Mouse (Mus musculus) heart, adult 2 months (tissue): Measurements from ENCODE around the gene B4galt5. TPM values are rescaled to one million over a fixed set of nuclear protein-coding genes. Genes with fewer than 3 reads are reported as not detected.

Source experiments
- DNase-seq, 2 experiments: peaks; one replicate each; pipeline ENCODE4 v3.0.0; 2021
- H3K27ac ChIP-seq: fragments of 200-600 bp; 2 replicates; pipeline ENCODE4 v1.8.1; 2022
- H3K27me3 ChIP-seq: fragments of 200-500 bp; 2 replicates; pipeline ENCODE4 v1.6.1; 2012; ENCODE audit warnings: mild to moderate bottlenecking, low read length, inconsistent platforms, mixed read lengths; ENCODE audit not compliant: control insufficient read depth, insufficient read depth
- H3K36me3 ChIP-seq: fragments of 200-500 bp; 2 replicates; pipeline ENCODE4 v1.6.1; 2012; ENCODE audit warnings: low read length, inconsistent platforms; ENCODE audit not compliant: control insufficient read depth, insufficient read depth
- H3K4me1 ChIP-seq: fragments of 200-500 bp; 2 replicates; pipeline ENCODE4 v1.6.1; 2011; ENCODE audit warnings: low read length; ENCODE audit not compliant: control insufficient read depth, insufficient read depth
- H3K4me3 ChIP-seq: fragments of 200-600 bp; 2 replicates; pipeline ENCODE4 v1.8.1; 2022
- H3K79me2 ChIP-seq: fragments of 200-500 bp; replicated peaks from 2 replicates; pipeline ENCODE4 v1.6.1; 2012; ENCODE audit warnings: mild to moderate bottlenecking, inconsistent platforms, low read length, moderate library complexity, mixed read lengths; ENCODE audit not compliant: control insufficient read depth, insufficient read depth
- H3K9ac ChIP-seq: fragments of 200-500 bp; 2 replicates; pipeline ENCODE4 v1.6.1; 2012; ENCODE audit warnings: low read depth, mild to moderate bottlenecking, control low read depth, inconsistent platforms, low read length, mixed read lengths
- CTCF ChIP-seq: fragments of 200-600 bp; IDR thresholded peaks from 2 replicates; pipeline ENCODE4 v1.8.1; 2022; ENCODE audit warnings: antibody characterized with exemption, mild to moderate bottlenecking, moderate library complexity
- EP300 ChIP-seq: fragments of 200-500 bp; IDR thresholded peaks from 2 replicates; pipeline ENCODE4 v1.6.1; 2011; ENCODE audit warnings: low read depth, low read length, control low read depth; ENCODE audit not compliant: insufficient read depth
- POLR2A ChIP-seq: fragments of 200-500 bp; IDR thresholded peaks from 2 replicates; pipeline ENCODE4 v1.6.1; 2011; ENCODE audit warnings: mild to moderate bottlenecking, low read depth, low read length, control low read depth; ENCODE audit not compliant: insufficient read depth
- WGBS: fragments of 180-500 bp; shearing (Covaris S2); methylation state at CpG from one replicate; pipeline ENCODE4 v1.1.7; 2018; 5-methylcytosine and 5-hydroxymethylcytosine counted together
- intact Hi-C: fragments of 180-260 bp; cut with DNase I; formaldehyde crosslinking; loops from one replicate; pipeline ENCODE4 v1.15.1; 2025
- polyA plus RNA-seq: library from polyadenylated mRNA; depleted of rRNA; stranded (reverse); fragments of >200 nt; gene quantifications from 2 replicates; pipeline ENCODE4 v1.2.3, GENCODE M21; 2012
- total RNA-seq, 2 experiments: library from RNA; stranded (reverse); gene quantifications; 2 replicates each; pipeline ENCODE4 v1.2.3; 2021

B4galt5 gene
- total and polyA plus RNA-seq, 3 experiments, result 9.4 to 17.0 (median 14.1) TPM

DNA sequence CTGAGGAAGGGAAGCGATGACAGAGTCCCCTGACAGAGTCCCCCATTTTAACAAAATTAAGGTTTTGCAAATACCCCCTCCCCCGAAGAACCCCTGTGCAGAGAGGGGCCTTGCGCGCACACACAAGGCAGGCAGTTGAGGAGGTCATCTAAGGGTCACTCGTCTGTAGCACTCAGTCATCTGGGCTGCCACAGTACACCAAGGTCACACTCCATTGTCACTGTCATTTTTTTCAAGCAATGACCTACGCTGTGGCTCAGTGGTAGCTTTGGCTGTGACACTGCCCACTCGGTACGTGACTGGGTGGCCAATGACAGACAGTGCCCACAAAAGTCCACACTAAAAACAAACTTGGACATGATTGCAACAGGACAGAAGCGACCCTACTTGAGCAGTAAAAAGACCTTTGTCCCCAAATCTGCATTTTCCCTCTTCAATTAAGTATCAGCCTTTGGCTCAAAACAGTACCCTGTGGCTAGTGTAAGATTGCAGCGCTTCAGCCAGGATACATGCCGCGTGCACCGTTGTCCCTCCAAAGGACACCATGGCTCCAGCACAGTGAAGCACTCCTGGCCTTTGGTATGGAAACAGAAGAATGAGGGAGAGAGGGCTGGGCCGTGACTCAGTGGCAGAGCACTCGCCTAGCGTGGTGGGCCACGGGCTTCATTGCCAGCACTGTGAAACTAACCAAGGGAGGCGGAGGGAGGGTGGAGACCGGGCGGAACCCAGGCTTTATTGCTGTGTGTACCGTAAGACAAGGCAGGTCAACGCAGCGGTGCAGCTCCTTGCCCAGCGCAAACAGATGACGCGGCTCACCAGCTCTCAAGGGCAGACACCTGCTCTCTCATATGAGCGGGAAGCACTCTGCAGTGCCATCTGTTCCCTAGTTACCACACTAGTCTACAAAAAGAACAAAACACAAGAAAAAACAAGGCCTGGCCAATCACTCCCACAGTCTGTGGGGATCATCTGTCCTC is 50.0 kb downstream of the B4galt5 start:
- H3K4me1 ChIP-seq, result no peaks in the 10 kb centered on the region
- WGBS, result 92% methylated on average over 27 of the region's 27 CpGs
- H3K9ac ChIP-seq, result no peak overlapping the region
- H3K27me3 ChIP-seq, result no peaks in the 10 kb centered on the region
- DNase-seq, result peak in 1 of 2 experiments; percentile 15
- H3K79me2 ChIP-seq, result no peaks in the 10 kb centered on the region
- no peak overlapping the region for H3K4me3 ChIP-seq
- H3K36me3 ChIP-seq, result no peaks in the 10 kb centered on the region
- no peak overlapping the region for H3K27ac ChIP-seq
- TF ChIP-seq CTCF (no peak), POLR2A (no peak), EP300 (no peak)
- intact Hi-C loops, result no loop called here

DNA sequence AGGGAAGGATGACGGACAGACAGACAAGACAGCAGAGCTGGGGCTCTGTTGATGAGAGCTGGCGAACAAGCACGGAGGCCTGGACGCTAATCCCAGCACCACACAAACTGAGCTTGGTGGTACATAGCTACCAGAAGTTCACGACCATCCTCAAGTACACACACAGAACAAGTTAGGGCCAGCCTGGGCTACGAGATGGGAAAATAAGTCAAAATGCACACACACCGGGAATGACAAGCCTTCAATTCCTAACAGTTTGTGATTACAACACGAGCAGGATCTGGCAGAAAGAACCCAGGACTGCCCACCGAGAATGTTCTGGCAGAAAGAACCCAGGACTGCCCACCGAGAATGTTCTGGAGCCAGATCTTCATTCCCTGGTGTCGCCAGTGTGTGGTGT is 51.0 kb downstream of the B4galt5 start:
- WGBS, result 95% methylated on average over 11 of the region's 11 CpGs
- H3K27me3 ChIP-seq, result no peaks in the 10 kb centered on the region
- H3K4me1 ChIP-seq, result no peaks in the 10 kb centered on the region
- H3K27ac ChIP-seq, result no peak overlapping the region
- H3K79me2 ChIP-seq, result no peaks in the 10 kb centered on the region
- intact Hi-C loops, result no loop called here
- TF ChIP-seq EP300 (no peak), CTCF (no peak), POLR2A (no peak)
- DNase-seq, result no peak
- H3K4me3 ChIP-seq, result no peak overlapping the region
- no peak overlapping the region for H3K9ac ChIP-seq
- no peaks in the 10 kb centered on the region for H3K36me3 ChIP-seq

DNA sequence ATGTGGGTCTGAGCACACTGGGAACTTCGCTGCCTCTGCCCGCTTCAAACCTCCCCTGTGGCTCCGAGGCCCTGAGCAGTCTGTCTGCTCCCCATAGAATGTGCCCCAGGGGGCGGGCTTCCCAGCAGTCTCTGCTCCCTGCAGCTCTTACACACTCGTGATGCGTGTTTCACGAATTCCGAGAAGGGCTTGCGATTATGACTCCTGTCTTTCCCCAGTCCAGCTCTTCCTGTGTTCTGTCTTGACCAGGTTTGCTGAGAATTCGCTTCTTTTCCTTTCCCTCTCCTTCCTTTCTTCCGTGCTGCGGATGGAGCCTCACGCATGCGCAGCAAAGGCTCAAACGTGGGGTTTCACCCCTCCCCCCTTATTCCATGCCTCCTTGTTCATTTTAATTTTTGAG is 54.1 kb downstream of the B4galt5 start:
- TF ChIP-seq EP300 (no peak), CTCF (peak; percentile 11; the same call in 1 of the 2 replicates), POLR2A (no peak)
- H3K27me3 ChIP-seq, result no peaks in the 10 kb centered on the region
- H3K9ac ChIP-seq, result no peak overlapping the region
- no peak overlapping the region for H3K27ac ChIP-seq
- WGBS, result 64% methylated on average over 15 of the region's 15 CpGs
- H3K4me1 ChIP-seq, result no peaks in the 10 kb centered on the region
- intact Hi-C loops, result no loop called here
- no peaks in the 10 kb centered on the region for H3K79me2 ChIP-seq
- H3K36me3 ChIP-seq, result no peaks in the 10 kb centered on the region
- no peak overlapping the region for H3K4me3 ChIP-seq
- peak in 1 of 2 experiments; percentile 20 for DNase-seq

DNA sequence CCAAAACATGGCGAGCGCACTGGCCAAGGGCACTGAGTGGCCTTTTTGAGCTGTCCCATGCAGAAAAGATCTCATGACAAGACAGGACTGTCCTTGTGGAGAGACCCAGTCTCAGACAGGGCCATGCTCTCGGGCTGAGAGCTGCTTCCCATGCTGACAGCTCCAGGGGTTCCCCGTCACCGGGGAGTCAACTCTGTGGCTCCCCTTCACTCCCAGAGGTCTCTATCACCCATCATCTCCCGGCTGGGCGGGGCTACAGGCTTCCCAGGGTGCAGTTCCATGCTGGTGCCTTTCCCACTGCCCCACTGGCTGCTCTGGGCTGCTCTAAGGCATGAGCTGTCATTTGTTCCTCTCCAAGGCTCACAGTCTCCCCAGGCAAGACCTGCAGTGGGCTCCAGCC is 54.8 kb downstream of the B4galt5 start:
- DNase-seq, result peak in 1 of 2 experiments; percentile 17
- intact Hi-C loops, result no loop called here
- Histone ChIP-seq H3K4me3 (no peak overlapping the region), H3K79me2 (no peaks in the 10 kb centered on the region), H3K27me3 (no peaks in the 10 kb centered on the region), H3K36me3 (no peaks in the 10 kb centered on the region), H3K27ac (no peak overlapping the region), H3K9ac (no peak overlapping the region), H3K4me1 (no peaks in the 10 kb centered on the region)
- TF ChIP-seq EP300, result no peak
- TF ChIP-seq POLR2A, result no peak
- TF ChIP-seq CTCF, result no peak
- WGBS, result 77% methylated on average over 7 of the region's 7 CpGs

DNA sequence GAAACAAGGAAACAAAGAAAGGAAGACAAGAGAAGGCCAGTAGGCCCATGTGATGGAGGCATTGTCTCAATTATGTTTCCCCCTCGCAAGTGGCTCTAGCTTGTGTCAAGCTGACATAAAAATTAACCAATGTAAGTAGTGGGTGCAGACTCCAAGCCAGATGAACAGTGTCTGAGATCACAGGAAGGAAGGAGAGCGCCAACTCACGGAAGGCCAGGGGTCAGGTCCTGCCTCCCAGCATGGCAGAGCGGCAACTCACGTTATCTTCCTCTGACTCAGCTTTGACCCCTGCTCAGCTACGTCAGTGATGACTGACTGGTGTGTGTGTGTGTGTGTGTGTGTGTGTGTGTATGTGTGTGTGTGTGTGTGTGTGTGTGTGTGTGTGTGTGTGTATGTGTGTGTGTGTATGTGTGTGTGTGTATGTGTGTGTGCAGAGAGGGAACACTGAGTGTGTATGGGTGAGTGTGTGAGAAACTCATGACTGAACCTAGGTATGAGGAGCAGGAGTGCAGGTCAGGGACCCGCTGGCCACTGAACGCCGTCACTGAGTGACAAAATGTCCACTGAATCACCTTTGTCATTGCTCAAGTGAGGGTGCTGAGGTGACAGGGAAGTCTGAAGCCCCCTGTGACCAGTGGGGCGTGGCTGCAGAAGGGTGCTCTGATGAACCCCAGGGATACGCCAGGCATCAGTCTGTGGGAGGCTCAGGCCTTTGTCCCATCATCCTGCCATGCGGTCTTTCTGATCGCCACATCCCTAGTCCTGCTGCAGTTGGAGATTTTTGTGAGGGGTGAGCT is 55.5 kb downstream of the B4galt5 start:
- no peaks in the 10 kb centered on the region for H3K27me3 ChIP-seq
- H3K4me1 ChIP-seq, result no peaks in the 10 kb centered on the region
- TF ChIP-seq CTCF (no peak), EP300 (no peak), POLR2A (no peak)
- 67% methylated on average over 13 of the region's 13 CpGs for WGBS
- intact Hi-C loops, result no loop called here
- no peak overlapping the region for H3K4me3 ChIP-seq
- peak in 1 of 2 experiments; percentile 15 for DNase-seq
- no peak overlapping the region for H3K9ac ChIP-seq
- no peak overlapping the region for H3K27ac ChIP-seq
- no peaks in the 10 kb centered on the region for H3K36me3 ChIP-seq
- no peaks in the 10 kb centered on the region for H3K79me2 ChIP-seq
